Mouse (Mus musculus) neural tube, embryonic 15.5 days (tissue): ENCODE measurements around the gene Olfr464. TPM values are rescaled to one million over a fixed set of nuclear protein-coding genes. Genes with fewer than 3 reads are reported as not detected.

Source experiments
- ATAC-seq: fragments of 200-750 bp; cut with Nextera tagmentation; 2 replicates; pipeline ENCODE4 v1.8.0; 2017; ENCODE audit warnings: mild to moderate bottlenecking, moderate TSS enrichment, moderate library complexity; ENCODE audit not compliant: low FRiP score
- H3K27ac ChIP-seq: fragments of 300-500 bp; sonication (generic); replicated peaks from 2 replicates; pipeline ENCODE4 v1.5.1; 2015; ENCODE audit warnings: mild to moderate bottlenecking, inconsistent platforms
- H3K27me3 ChIP-seq: fragments of 300-500 bp; sonication (generic); replicated peaks from 2 replicates; pipeline ENCODE4 v1.6.1; 2015; ENCODE audit warnings: inconsistent platforms
- H3K36me3 ChIP-seq: fragments of 300-500 bp; sonication (generic); 2 replicates; pipeline ENCODE4 v1.6.1; 2015; ENCODE audit warnings: inconsistent platforms
- H3K4me1 ChIP-seq: fragments of 300-500 bp; sonication (generic); 2 replicates; pipeline ENCODE4 v1.6.1; 2015; ENCODE audit warnings: inconsistent platforms
- H3K4me2 ChIP-seq: fragments of 300-500 bp; sonication (generic); 2 replicates; pipeline ENCODE4 v1.6.1; 2015; ENCODE audit warnings: inconsistent platforms, mild to moderate bottlenecking, moderate library complexity
- H3K4me3 ChIP-seq: fragments of 300-500 bp; sonication (generic); replicated peaks from 2 replicates; pipeline ENCODE4 v1.5.1; 2015; ENCODE audit warnings: mild to moderate bottlenecking, inconsistent platforms
- H3K9ac ChIP-seq: fragments of 300-500 bp; sonication (generic); replicated peaks from 2 replicates; pipeline ENCODE4 v1.6.1; 2015; ENCODE audit warnings: mild to moderate bottlenecking, inconsistent platforms
- H3K9me3 ChIP-seq: fragments of 300-500 bp; sonication (generic); replicated peaks from 2 replicates; pipeline ENCODE4 v1.6.1; 2016; ENCODE audit warnings: inconsistent platforms
- WGBS: fragments of 180-500 bp; shearing (Covaris S2); methylation state at CpG from one replicate; pipeline ENCODE4 v1.1.7; 2015; ENCODE audit warnings: mixed read lengths; 5-methylcytosine and 5-hydroxymethylcytosine counted together
- polyA plus RNA-seq: library from polyadenylated mRNA; unstranded; fragments of >200 nt; fragmentation: Nextera tagmentation; extraction: Ambion mirVana; gene quantifications from 2 replicates; pipeline ENCODE4 v1.2.1, GENCODE M21; 2015

The Olfr464 gene
- 0.08 and 0.13 TPM in 2 replicates for polyA plus RNA-seq

DNA sequence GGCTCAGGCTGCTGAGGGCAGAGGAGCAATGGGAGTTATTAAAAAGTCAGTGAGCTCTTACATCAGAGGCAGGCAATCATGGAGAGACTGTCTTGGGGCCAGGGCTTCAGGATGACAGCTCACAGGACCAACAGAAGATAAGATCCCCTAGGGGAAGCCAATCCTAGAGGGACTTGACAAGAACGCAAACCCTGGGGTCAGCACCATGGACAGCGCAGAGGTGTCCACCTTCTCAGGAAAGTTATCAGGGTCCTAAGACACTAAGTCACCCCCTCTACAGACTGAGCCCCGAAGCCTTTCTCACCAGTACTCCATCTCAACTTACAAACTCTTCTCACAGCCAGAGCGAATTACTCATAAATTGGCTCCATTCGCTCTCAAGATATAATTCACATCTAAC lies at the start of gene Olfr464:
TSS of gene Olfr464 (minus strand) at position 2 of the 400 bp plus-strand sequence.
- peaks cover 4% of the 10 kb centered on the region; the same call in 1 of the 2 replicates for H3K9me3 ChIP-seq
- no peak within 1 kb of the TSS for H3K4me3 ChIP-seq
- no peaks in the 10 kb centered on the region for H3K27me3 ChIP-seq
- no peak within 1 kb of the TSS for H3K27ac ChIP-seq
- ATAC-seq, result no peak
- no peak within 1 kb of the TSS for H3K9ac ChIP-seq
- H3K4me2 ChIP-seq, result no peak within 1 kb of the TSS
- no peaks in the 10 kb centered on the region for H3K4me1 ChIP-seq
- WGBS, result 32% methylated on average over 5 of the region's 5 CpGs
- H3K36me3 ChIP-seq, result no peaks in the 10 kb centered on the region

DNA sequence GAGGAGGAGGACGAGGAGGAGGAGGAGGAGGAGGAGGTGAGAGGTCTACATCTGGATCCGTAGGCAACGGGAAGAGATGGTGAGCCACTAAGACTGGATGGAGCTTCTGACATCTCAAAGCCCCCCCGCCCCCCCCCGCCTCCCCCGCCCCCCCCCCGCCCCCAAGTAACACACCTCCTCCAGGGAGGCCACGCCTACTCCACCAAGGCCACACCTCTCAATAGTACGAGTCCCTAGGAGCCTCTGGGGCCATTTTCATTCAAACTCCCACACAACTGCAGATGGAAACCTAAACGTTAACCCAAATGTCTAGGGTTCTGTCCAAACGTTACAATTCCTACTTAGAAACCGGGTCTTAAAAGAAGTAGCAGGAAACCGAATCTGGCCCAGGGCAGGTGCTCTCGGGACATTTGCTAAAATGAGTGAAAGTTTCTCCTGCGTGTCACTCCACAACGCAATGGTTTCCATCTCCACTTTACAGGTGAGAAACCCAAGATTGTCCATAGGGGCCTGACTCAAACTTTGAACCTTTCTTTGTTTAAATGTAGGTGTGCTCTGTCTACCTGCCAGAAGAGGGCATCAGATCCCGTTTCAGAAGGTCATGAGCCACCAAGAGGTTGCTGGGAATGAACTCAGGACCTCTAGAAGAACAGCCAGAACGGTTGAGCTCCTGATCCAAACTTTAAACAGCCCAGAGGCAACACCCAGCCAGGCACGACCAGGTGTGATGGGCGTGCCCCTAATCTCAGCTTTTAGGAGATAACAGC lies 47.8 kb upstream of the Olfr464 start:
- no peaks in the 10 kb centered on the region for H3K27me3 ChIP-seq
- peak overlapping the region; percentile 59 for H3K4me2 ChIP-seq
- WGBS, result 16% methylated on average over 19 of the region's 20 CpGs

DNA sequence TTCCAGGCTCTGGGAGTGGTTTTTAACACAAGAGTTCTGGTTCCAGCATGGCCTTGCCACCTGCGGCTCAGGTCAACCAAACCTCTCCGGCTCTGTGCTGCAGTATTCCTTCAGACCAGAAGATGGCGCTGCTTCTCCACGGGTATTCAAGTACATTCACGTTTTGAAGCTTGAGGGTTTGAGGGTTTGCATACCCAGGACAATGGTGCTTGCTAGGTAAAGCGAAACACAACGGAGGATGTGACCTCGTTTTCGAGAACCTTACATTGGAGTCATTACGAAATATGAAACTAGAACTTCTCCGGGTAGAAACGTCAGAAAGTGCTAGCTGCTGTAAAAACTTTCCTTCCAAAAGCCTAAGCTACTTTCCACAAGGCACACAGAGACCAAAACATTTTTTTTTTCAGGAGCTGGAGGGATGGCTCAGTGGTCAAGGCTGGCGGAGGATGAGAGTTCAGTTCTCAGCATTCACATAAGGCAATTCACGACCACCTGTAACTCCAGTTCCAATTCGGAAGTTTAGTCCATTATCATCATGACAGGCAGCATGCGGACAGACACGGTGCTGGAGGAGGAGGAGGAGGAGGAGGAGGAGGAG lies 47.0 kb upstream of the Olfr464 start:
- Histone ChIP-seq H3K27ac (no peak overlapping the region), H3K4me1 (peaks cover 16% of the 10 kb centered on the region), H3K4me3 (peak overlapping the region; percentile 26), H3K4me2 (peak overlapping the region; percentile 59), H3K27me3 (no peaks in the 10 kb centered on the region), H3K36me3 (no peaks in the 10 kb centered on the region), H3K9me3 (no peaks in the 10 kb centered on the region), H3K9ac (no peak overlapping the region)
- no peak for ATAC-seq
- WGBS, result 2% methylated on average over 15 of the region's 17 CpGs

More for the DNA sequence above, 47.8 kb upstream of the Olfr464 start:
- no peaks in the 10 kb centered on the region for H3K9me3 ChIP-seq
- peaks cover 16% of the 10 kb centered on the region for H3K4me1 ChIP-seq
- H3K27ac ChIP-seq, result no peak overlapping the region
- H3K9ac ChIP-seq, result no peak overlapping the region
- no peak for ATAC-seq
- no peaks in the 10 kb centered on the region for H3K36me3 ChIP-seq
- H3K4me3 ChIP-seq, result no peak overlapping the region

DNA sequence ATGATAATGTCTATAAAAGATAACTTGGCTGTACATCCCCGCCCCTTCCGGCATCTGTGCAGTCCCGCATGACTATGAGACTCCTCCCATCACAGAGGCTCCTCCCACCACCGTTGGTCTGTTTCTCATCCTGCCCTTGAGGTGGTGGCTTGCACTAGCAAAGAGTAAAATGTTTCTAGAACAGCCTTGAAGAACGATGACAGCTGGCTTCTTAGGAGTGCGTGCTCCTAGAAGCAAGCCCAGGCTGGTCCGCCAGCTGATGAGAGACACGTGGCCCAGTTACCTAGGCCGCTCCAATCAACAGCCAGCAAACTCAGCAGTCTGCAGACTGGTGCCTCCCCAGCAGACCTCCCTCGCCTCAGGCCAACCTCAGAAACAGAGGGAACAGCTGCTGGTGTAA lies 45.4 kb upstream of the Olfr464 start:
- Histone ChIP-seq H3K27ac (no peak overlapping the region), H3K9me3 (no peaks in the 10 kb centered on the region), H3K27me3 (no peaks in the 10 kb centered on the region), H3K4me3 (no peak overlapping the region), H3K9ac (0 out of 2 replicates have a peak overlapping the region, but pooled peaks have one; percentile 5), H3K4me1 (peaks cover 16% of the 10 kb centered on the region), H3K4me2 (no peak overlapping the region), H3K36me3 (no peaks in the 10 kb centered on the region)
- ATAC-seq, result no peak
- 50% methylated on average over 10 of the region's 10 CpGs for WGBS

DNA sequence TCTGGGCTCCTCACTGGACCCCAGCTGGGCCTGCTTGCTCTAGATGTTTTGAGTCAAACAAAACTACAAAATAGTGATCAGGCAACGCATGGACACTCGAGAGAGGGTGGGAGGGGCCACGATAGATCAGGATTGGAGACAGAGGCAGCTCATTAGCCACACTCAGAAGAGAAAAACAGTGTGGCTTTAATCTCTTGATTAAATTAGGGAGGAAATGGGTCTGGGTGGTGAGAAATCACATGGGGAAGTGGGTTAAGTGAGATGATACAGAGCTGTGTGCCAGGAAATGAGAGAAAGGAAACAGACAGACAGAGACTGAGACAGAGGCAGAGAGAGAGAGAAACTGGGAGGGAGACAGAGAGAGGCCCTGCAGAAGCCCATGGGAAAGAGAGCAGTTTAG lies 44.5 kb upstream of the Olfr464 start:
- WGBS, result 44% methylated on average over 3 of the region's 3 CpGs
- peaks cover 16% of the 10 kb centered on the region for H3K4me1 ChIP-seq
- H3K27ac ChIP-seq, result no peak overlapping the region
- no peak overlapping the region for H3K4me2 ChIP-seq
- H3K4me3 ChIP-seq, result no peak overlapping the region
- H3K9me3 ChIP-seq, result no peaks in the 10 kb centered on the region
- no peak for ATAC-seq
- H3K9ac ChIP-seq, result 0 out of 2 replicates have a peak overlapping the region, but pooled peaks have one; percentile 14
- no peaks in the 10 kb centered on the region for H3K36me3 ChIP-seq
- H3K27me3 ChIP-seq, result no peaks in the 10 kb centered on the region

DNA sequence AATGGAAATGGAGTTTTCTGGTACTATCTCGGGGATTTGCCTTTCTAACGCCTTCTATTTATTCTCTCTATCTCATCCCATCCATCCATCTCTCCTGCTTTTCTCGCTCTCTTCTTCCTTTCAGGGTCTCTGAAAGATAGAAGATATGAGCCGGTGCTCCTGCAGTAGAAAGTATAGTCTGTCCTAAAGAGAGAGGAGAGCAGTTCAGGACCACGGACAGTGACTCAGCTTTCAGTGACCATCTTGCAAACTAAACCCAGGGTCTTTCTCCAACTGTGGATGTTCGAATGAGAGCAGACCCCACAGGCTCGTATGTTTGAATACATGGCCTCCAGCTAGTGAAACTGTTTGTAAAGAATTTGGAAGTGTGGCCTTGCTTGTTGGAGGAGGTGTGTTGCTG lies 36.3 kb upstream of the Olfr464 start:
- ATAC-seq, result no peak
- H3K36me3 ChIP-seq, result no peaks in the 10 kb centered on the region
- H3K27me3 ChIP-seq, result 0 out of 2 replicates have a peak, but pooled peaks cover 4% of the 10 kb centered on the region
- no peak overlapping the region for H3K27ac ChIP-seq
- H3K4me2 ChIP-seq, result no peak overlapping the region
- 47% methylated on average over 7 of the region's 7 CpGs for WGBS
- H3K4me3 ChIP-seq, result no peak overlapping the region
- H3K9ac ChIP-seq, result no peak overlapping the region
- no peaks in the 10 kb centered on the region for H3K9me3 ChIP-seq
- H3K4me1 ChIP-seq, result no peaks in the 10 kb centered on the region

DNA sequence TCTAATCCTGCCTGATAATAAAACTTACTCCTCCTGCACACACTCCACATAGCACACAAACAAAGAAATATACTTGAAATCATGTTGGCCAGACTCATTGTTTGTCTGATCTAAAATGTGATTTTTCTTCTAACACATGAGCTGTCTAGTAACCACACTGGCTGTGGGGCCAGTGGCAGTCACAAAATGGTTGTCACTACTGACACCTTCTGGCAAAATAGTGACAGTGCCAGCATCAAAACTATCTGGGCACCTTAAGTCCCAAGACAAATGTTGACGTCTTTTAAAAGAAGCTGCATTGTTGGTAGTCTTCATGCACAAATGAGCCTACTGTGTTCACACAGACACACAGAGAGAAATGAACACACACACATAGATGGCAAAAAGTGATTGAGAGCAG lies 34.4 kb upstream of the Olfr464 start:
- no peak overlapping the region for H3K4me3 ChIP-seq
- no peaks in the 10 kb centered on the region for H3K4me1 ChIP-seq
- no peak overlapping the region for H3K9ac ChIP-seq
- no peaks in the 10 kb centered on the region for H3K36me3 ChIP-seq
- H3K4me2 ChIP-seq, result no peak overlapping the region
- WGBS, result 11% methylated on average over 1 of the region's 1 CpGs
- no peak for ATAC-seq
- H3K27ac ChIP-seq, result no peak overlapping the region
- no peaks in the 10 kb centered on the region for H3K9me3 ChIP-seq
- H3K27me3 ChIP-seq, result 0 out of 2 replicates have a peak, but pooled peaks cover 4% of the 10 kb centered on the region

DNA sequence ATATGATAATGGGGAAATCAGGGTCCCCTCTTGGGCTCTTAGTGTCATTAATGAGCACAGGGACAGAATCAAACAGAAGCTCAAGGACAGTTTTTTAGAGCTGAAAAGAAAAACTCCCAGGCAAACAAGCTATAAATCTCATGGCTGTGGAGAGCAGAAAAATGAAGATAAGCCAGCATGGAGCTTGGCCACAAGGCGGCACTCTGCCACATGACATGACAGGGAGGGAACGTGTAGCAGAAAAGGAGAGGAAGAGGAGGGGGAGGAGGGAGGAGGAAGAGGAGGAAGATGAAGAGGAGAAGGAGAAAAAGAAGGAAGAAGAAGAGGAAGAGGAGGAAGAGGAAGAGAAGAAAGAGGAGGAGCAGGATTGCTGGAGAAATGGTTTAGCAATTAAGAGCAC lies 29.2 kb upstream of the Olfr464 start:
- 0% methylated on average over 2 of the region's 2 CpGs for WGBS

DNA sequence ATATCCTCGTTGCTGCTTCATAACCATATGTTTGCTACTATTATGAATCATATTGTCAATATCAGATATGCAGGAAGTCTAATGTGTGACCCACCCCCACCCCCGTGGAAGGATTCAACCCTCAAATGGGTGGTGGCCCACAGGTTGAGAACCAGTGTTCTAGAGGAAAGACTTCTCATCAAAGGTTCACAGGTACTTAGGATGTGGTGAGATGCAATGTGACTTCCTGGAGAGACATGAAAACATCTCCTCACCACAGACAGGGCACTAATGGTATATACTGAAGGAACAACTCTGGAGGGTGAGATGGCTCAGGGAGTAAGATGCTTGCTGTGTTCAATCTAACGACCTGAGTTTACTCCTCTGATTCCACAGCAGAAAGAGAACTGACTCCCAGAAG lies 14.7 kb upstream of the Olfr464 start:
- no peak overlapping the region for H3K27ac ChIP-seq
- H3K36me3 ChIP-seq, result no peaks in the 10 kb centered on the region
- H3K4me2 ChIP-seq, result no peak overlapping the region
- ATAC-seq, result no peak
- H3K9ac ChIP-seq, result no peak overlapping the region
- H3K4me1 ChIP-seq, result no peaks in the 10 kb centered on the region
- H3K9me3 ChIP-seq, result no peaks in the 10 kb centered on the region
- 77% methylated on average over 3 of the region's 3 CpGs for WGBS
- H3K27me3 ChIP-seq, result no peaks in the 10 kb centered on the region
- no peak overlapping the region for H3K4me3 ChIP-seq

More for the DNA sequence above, 29.2 kb upstream of the Olfr464 start:
- no peak overlapping the region for H3K27ac ChIP-seq
- no peaks in the 10 kb centered on the region for H3K27me3 ChIP-seq
- no peaks in the 10 kb centered on the region for H3K4me1 ChIP-seq
- H3K9me3 ChIP-seq, result no peaks in the 10 kb centered on the region
- H3K9ac ChIP-seq, result no peak overlapping the region
- no peak for ATAC-seq
- no peaks in the 10 kb centered on the region for H3K36me3 ChIP-seq
- no peak overlapping the region for H3K4me2 ChIP-seq
- no peak overlapping the region for H3K4me3 ChIP-seq

DNA sequence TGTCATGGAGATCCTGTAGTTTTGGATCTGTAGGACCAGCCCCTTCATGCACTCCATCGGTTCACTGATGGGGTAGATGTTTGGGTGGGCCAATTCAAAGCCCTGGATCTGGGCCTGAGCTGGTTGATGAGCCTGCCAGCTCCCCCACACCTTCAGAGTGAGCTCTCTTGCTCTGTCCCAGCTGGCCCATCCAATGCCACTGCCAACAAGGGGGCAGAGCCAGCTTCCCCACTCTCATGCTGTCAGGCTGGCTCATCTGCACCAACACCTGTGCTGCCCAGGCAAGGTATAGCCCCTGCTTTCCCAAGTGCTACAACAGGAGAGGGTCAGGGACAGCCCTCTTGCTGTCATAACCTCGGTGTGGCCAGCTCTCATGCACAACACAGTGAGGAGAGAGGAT lies 13.0 kb upstream of the Olfr464 start:
- Histone ChIP-seq H3K4me1 (no peaks in the 10 kb centered on the region), H3K9ac (no peak overlapping the region), H3K27ac (no peak overlapping the region), H3K27me3 (no peaks in the 10 kb centered on the region), H3K4me2 (no peak overlapping the region), H3K4me3 (no peak overlapping the region), H3K9me3 (no peaks in the 10 kb centered on the region), H3K36me3 (no peaks in the 10 kb centered on the region)
- 73% methylated on average over 2 of the region's 2 CpGs for WGBS
- no peak for ATAC-seq

DNA sequence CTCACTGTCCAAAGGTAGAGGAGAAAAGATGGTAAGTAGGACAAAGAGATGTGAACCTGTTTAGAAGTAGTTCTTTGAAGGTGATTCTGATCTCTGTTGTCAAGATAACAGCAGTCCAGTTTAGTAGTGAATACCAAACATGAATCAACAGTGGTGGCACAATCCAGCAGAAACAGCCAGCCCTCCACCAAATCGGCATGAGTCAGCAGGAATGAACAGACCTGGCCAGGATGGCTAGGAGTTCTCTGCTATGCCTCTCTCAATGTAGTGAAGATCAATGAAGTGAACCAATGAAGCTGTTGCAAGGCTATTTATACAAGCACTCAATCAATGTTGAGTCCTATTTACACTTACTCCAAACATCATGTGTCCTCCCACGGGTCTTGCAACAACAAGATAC lies 9.6 kb upstream of the Olfr464 start:
- no peaks in the 10 kb centered on the region for H3K4me1 ChIP-seq
- H3K27me3 ChIP-seq, result peaks cover 4% of the 10 kb centered on the region; the same call in 1 of the 2 replicates
- no peaks in the 10 kb centered on the region for H3K36me3 ChIP-seq
- no peak overlapping the region for H3K4me2 ChIP-seq
- no peak overlapping the region for H3K27ac ChIP-seq
- no peak overlapping the region for H3K4me3 ChIP-seq
- ATAC-seq, result no peak
- H3K9me3 ChIP-seq, result no peaks in the 10 kb centered on the region
- 92% methylated on average over 2 of the region's 2 CpGs for WGBS
- H3K9ac ChIP-seq, result no peak overlapping the region

DNA sequence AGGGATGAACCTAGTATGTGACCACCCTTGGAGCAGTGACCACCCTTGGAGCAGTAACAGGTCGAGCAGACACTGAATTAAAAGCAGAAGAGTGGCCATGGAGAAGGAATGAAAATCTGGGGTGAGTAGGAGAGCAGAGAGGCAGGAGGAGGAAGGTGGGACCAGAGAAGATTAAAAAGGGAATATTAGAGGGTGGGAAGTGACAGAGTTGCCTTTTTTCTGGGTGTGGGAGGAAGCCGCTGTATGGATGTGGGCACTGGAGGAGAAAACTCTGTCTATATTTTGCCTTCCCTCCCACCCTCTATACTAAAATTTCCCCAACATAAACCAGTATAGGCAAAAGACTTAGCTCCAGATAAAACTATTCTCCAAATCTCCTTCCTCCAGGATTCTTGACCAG lies 466 bp downstream of the Olfr464 start:
- H3K36me3 ChIP-seq, result no peaks in the 10 kb centered on the region
- H3K4me3 ChIP-seq, result no peak overlapping the region
- H3K27ac ChIP-seq, result no peak overlapping the region
- no peak overlapping the region for H3K4me2 ChIP-seq
- H3K4me1 ChIP-seq, result no peaks in the 10 kb centered on the region
- 77% methylated on average over 2 of the region's 2 CpGs for WGBS
- ATAC-seq, result no peak
- no peak overlapping the region for H3K9ac ChIP-seq
- no peaks in the 10 kb centered on the region for H3K27me3 ChIP-seq
- peaks cover 4% of the 10 kb centered on the region; the same call in 1 of the 2 replicates for H3K9me3 ChIP-seq
